Mouse (Mus musculus) embryonic facial prominence, embryonic 10.5 days (tissue): Measurements from ENCODE around the gene Ndufs4. TPM values are rescaled to one million over a fixed set of nuclear protein-coding genes. Genes with fewer than 3 reads are reported as not detected.
A peak's percentile ranks its signal among the peaks of the same experiment; 100 is the strongest.

Source experiments
- DNase-seq: peaks from one replicate; pipeline ENCODE4 v3.0.0-alpha.2; 2017; ENCODE audit warnings: low spot score
- H3K27ac ChIP-seq: fragments of 300-500 bp; sonication (generic); replicated peaks from 2 replicates; pipeline ENCODE4 v1.5.1; 2016; ENCODE audit warnings: mild to moderate bottlenecking
- H3K27me3 ChIP-seq: fragments of 300-500 bp; sonication (generic); replicated peaks from 2 replicates; pipeline ENCODE4 v1.6.1; 2016; ENCODE audit warnings: low read depth, mild to moderate bottlenecking; ENCODE audit not compliant: poor library complexity, severe bottlenecking
- H3K36me3 ChIP-seq: fragments of 300-500 bp; sonication (generic); replicated peaks from 2 replicates; pipeline ENCODE4 v1.6.1; 2016; ENCODE audit warnings: mild to moderate bottlenecking, moderate library complexity
- H3K4me1 ChIP-seq: fragments of 300-500 bp; sonication (generic); 2 replicates; pipeline ENCODE4 v1.6.1; 2016
- H3K4me3 ChIP-seq: fragments of 300-500 bp; sonication (generic); 2 replicates; pipeline ENCODE4 v1.5.1; 2016; ENCODE audit warnings: mild to moderate bottlenecking, moderate library complexity
- H3K9me3 ChIP-seq: fragments of 300-500 bp; sonication (generic); 2 replicates; pipeline ENCODE4 v1.6.1; 2016; ENCODE audit warnings: mild to moderate bottlenecking
- WGBS: fragments of 180-500 bp; shearing (Covaris S2); methylation state at CpG from one replicate; pipeline ENCODE4 v1.1.7; 2016; 5-methylcytosine and 5-hydroxymethylcytosine counted together
- polyA plus RNA-seq: library from polyadenylated mRNA; unstranded; fragments of >200 nt; fragmentation: Nextera tagmentation; extraction: Ambion mirVana; gene quantifications from 2 replicates; pipeline ENCODE4 v1.2.1, GENCODE M21; 2016

Ndufs4 gene
- polyA plus RNA-seq, 1 experiment from 2014 or later = 273 TPM

DNA sequence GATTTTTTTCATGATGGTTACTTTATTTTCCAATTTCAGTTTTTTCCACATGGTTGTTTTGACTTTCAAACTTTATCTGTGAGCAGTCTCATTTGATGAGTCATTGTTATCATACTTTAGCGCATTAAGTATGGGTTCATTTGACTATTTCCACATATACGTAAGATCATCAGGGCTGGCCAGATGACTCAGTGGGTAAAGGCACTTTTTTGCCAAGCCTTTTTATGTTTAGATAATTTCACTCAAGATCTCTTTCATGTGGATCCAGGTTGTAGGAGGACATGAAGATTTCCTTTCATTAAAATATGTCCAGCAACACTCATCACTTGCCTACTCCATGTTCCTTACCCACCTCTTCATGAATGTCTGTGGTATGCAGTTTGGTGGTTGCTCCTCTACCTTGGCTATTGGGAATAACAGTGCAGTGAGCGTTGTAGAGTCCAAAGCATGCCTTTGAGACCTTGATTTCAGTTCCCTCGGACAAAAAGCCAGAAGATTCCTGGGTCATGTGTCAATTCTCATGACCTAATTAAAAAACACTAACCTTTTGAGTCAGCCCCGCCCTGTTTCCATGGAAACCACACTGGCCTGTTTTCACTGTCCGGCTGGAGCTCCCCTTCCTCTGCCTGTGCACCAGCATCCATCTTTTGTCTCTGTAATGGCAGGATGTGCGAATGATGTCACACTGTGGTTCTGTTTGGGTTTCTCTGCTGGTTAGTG lies 127.4 kb downstream of the Ndufs4 start:
- Histone ChIP-seq H3K27ac (no peak overlapping the region), H3K9me3 (no peaks in the 10 kb centered on the region), H3K27me3 (no peaks in the 10 kb centered on the region), H3K4me1 (no peaks in the 10 kb centered on the region), H3K36me3 (no peaks in the 10 kb centered on the region), H3K4me3 (no peak overlapping the region)
- 76% methylated on average over 7 of the region's 7 CpGs for WGBS
- peak; percentile 12 for DNase-seq

DNA sequence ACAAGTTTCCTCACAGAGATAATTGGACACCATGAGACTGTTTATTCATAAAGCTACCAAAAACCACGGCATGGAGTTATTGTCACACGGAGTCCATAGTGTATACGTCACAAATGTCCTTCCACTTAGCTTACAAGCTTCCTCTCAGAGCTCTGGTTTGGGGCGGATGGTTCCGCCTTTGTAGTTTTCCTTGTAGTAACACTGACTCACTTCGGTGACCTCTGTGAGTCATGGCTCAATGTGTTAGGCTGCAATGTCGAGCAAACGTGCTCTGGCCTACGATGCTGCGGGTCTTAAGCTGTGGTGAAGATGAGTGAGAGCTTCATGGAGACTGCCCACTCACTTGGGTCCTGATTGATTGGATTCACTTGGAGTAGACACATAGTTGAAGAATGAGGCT lies 133.4 kb downstream of the Ndufs4 start:
- no peaks in the 10 kb centered on the region for H3K36me3 ChIP-seq
- no peaks in the 10 kb centered on the region for H3K9me3 ChIP-seq
- no peaks in the 10 kb centered on the region for H3K27me3 ChIP-seq
- H3K4me1 ChIP-seq = no peaks in the 10 kb centered on the region
- H3K27ac ChIP-seq = no peak overlapping the region
- no peak overlapping the region for H3K4me3 ChIP-seq
- 92% methylated on average over 10 of the region's 10 CpGs for WGBS
- DNase-seq = no peak

Other genes starting within 250 kb of the Ndufs4 start
- gene Fst, start 70.7 kb upstream of the Ndufs4 start, polyA plus RNA-seq = 9.4 and 10.7 TPM in 2 replicates